Comparison of ENCODE assay signal across 8 mouse cellular contexts in genomic region chr6:8259004-8259666, GRCm38 (mm10). TPM values are rescaled to one million over a fixed set of nuclear protein-coding genes. Genes with fewer than 3 reads are reported as not detected.
DNase-seq lines count a peak whose midpoint lies in the region; ATAC-seq lines count a peak whose summit lies in the region.

Gene Rpa3, minus strand, starts transcription at chr6:8259173.
Gene Umad1, plus strand, starts transcription at chr6:8259288.
Gene Gm45062, plus strand, starts transcription at chr6:8259450.

- ATAC-seq in megakaryocyte progenitor cell, adult 5-6 weeks (replicated peaks; ENCODE audit: poor library complexity), result peak; percentile 97

- DNase-seq in adipocyte (ENCODE audit: low spot score), result peak; percentile 100
- peak; percentile 98 for DNase-seq in embryo, embryonic 10 days (ENCODE audit: low spot score)
- DNase-seq in gastrocnemius, postnatal 10 days, result peak; percentile 97
- peak; percentile 98 for DNase-seq in induced T-regulatory cell, adult 2 months (ENCODE audit: low read depth)
- DNase-seq in left cerebral cortex, adult 9 months (ENCODE audit: low spot score in 2 of 2), result peak; percentile 96 to 99
- peak; percentile 97 for DNase-seq in right cerebral cortex, postnatal 14 days
- DNase-seq in urinary bladder, postnatal 36 days (ENCODE audit: low spot score in 2 of 2), result peak; percentile 94 to 98

RNA-seq across cellular contexts. Expression of gene Rpa3, which starts in this region (rescaled TPM):
- total RNA-seq in gastrocnemius, postnatal 10 days (2021), result 10 to 100 TPM; 18.1 to 20.5 TPM
- total RNA-seq in megakaryocyte progenitor cell, adult 5-6 weeks (2015), result 153 and 160 TPM in 2 replicates
- total RNA-seq in megakaryocyte progenitor cell, adult 5-6 weeks (2017), result 127 and 132 TPM in 2 replicates

RNA-seq across cellular contexts. Expression of gene Umad1, which starts in this region (rescaled TPM):
- total RNA-seq in gastrocnemius, postnatal 10 days (2021), result 10 to 100 TPM in 1 of 2 experiments, 1 to 10 TPM in 1; 9.3 to 11.3 TPM
- 13.4 and 23.6 TPM in 2 replicates for total RNA-seq in megakaryocyte progenitor cell, adult 5-6 weeks (2015)
- total RNA-seq in megakaryocyte progenitor cell, adult 5-6 weeks (2017), result 8.0 and 11.1 TPM in 2 replicates

RNA-seq across cellular contexts. Expression of gene Gm45062, which starts in this region (rescaled TPM):
- total RNA-seq in gastrocnemius, postnatal 10 days (2021), result not detected
- 5.8 and 6.4 TPM in 2 replicates for total RNA-seq in megakaryocyte progenitor cell, adult 5-6 weeks (2015)
- 4.7 and 6.8 TPM in 2 replicates for total RNA-seq in megakaryocyte progenitor cell, adult 5-6 weeks (2017)

Comparison
In these comparisons a context has a peak if more than half of its experiments do, and no peak if none do; other contexts are left out.
1. Peak in every context shown above with its lines: DNase-seq and ATAC-seq.
2. RNA of gene Rpa3 (total RNA-seq): 127 to 160 TPM in megakaryocyte progenitor cell, adult 5-6 weeks; 18.1 to 20.5 TPM in gastrocnemius, postnatal 10 days; every median in the first group is over 4 times any median in the second.
3. RNA of gene Gm45062 (total RNA-seq): 4.7 to 6.8 TPM in megakaryocyte progenitor cell, adult 5-6 weeks; not detected in gastrocnemius, postnatal 10 days; every median in the first group is over 4 times any median in the second.